Mouse (Mus musculus): ENCODE measurements around the gene Slc38a4. TPM values are rescaled to one million over a fixed set of nuclear protein-coding genes. Genes with fewer than 3 reads are reported as not detected.

Gene Slc38a4
- total and polyA plus RNA-seq, 3 experiments = 0.13 to 0.51 (median 0.17) TPM

DNA sequence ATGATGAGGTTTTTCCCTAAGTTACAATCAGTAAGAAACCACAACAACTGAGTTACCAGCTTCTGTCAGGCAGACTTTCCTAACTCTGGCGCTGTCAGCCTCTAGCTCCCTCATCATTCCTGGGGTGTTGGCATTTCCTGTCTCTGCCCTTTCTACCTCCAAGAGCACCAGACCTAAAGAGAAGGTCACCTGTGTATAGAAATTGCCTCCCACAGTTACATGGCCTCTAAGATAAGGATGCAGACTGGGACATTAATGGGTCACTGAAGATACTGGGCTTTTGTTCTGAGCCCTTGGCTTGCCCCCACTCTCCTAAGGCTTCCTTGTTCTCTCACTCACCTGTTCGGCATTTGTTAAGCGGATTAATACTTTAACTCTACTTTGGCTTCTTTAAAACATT is 99.1 kb downstream of the Slc38a4 start:
- no peaks in the 10 kb centered on the region for H3K27me3 ChIP-seq (replicated peaks)
- dilution Hi-C loops (cut with MboI; ENCODE audit: extremely low pct_ligation_motif_present, extremely low pct_unique_long_range_greater_than_20kb, low sequenced_read_pairs) (no loop called here), in situ Hi-C loops (cut with MboI; ENCODE audit: low pct_ligation_motif_present, low pct_unique_long_range_greater_than_20kb, low sequenced_read_pairs) (no loop called here)

DNA sequence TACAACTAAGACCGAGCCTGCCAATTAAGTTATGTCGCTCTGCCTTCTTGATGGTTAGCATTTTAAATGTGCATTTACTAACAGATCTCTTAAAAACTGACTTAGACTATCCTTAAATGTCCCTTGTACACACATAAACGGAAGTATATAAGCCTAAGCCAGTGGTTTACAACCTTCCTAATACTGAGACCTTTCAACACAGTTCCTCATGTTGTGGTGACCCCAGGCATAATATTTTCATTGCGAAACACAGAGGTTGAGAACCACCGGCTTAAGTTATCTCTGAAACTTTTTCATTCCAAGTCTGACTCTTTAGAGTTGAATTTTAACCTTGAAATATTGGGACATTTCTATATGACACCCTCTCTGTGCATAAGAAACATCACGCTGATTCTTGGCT is 101.4 kb downstream of the Slc38a4 start:
- Histone ChIP-seq H3K9me3 (replicated peaks; ENCODE audit: low read length) (no peaks in the 10 kb centered on the region), H3K4me3 (replicated peaks in 1 of 3; ENCODE audit: low read depth in 2 of 3, low read length in 2 of 3, poor library complexity in 1 of 3) (no peak overlapping the region), H3K36me3 (replicated peaks in 1 of 2; ENCODE audit: control insufficient read depth in 1 of 2, insufficient read depth in 1 of 2, low read length in 1 of 2) (no peaks in the 10 kb centered on the region), H3K9ac (ENCODE audit: insufficient read depth, low read depth) (no peak overlapping the region), H3K27me3 (replicated peaks) (no peaks in the 10 kb centered on the region), H3K79me2 (replicated peaks; ENCODE audit: control insufficient read depth, extremely low read depth, insufficient read depth, poor library complexity, severe bottlenecking) (no peaks in the 10 kb centered on the region), H3K4me1 (ENCODE audit: control insufficient read depth in 1 of 2, insufficient read depth in 2 of 2) (peaks cover 6 to 27% of the 10 kb centered on the region in 2 experiments), H3K27ac (ENCODE audit: insufficient read depth, low read depth) (no peak overlapping the region), H3K4me2 (ENCODE audit: insufficient read depth, low read depth, poor library complexity, severe bottlenecking) (no peak overlapping the region)
- no peak for TF ChIP-seq MYC (IDR thresholded peaks at IDR 0.05; ENCODE audit: low read depth, low read length)
- TF ChIP-seq E2F4 (IDR thresholded peaks at IDR 0.05; ENCODE audit: insufficient replicate concordance, low read depth, low read length) = no peak
- TF ChIP-seq MEF2A (IDR thresholded peaks at IDR 0.05; ENCODE audit: borderline replicate concordance, low read depth, low read length) = no peak
- TF ChIP-seq NRF1 (IDR thresholded peaks at IDR 0.05; ENCODE audit: low read depth, low read length) = no peak
- no peak for TF ChIP-seq GABPA (IDR thresholded peaks at IDR 0.05; ENCODE audit: insufficient replicate concordance, low read depth, low read length)
- no peak for TF ChIP-seq USF2 (conservative IDR thresholded peaks at IDR 0.05; ENCODE audit: low read depth, low read length)
- TF ChIP-seq USF1 (IDR thresholded peaks at IDR 0.05; ENCODE audit: low read depth, low read length) = no peak
- no peak for TF ChIP-seq RCOR1 (conservative IDR thresholded peaks at IDR 0.05; ENCODE audit: low read depth, low read length)
- TF ChIP-seq SMC3 (IDR thresholded peaks at IDR 0.05; ENCODE audit: low read depth, low read length) = no peak
- TF ChIP-seq IRF4 (IDR thresholded peaks at IDR 0.05; ENCODE audit: low read depth, low read length) = no peak
- TF ChIP-seq EP300 (IDR thresholded peaks at IDR 0.05; ENCODE audit: low read length) = no peak
- TF ChIP-seq RAD21 (IDR thresholded peaks at IDR 0.05; ENCODE audit: low read depth, low read length) = no peak
- no peak for TF ChIP-seq HCFC1 (IDR thresholded peaks at IDR 0.05; ENCODE audit: low read depth, low read length)
- no peak for TF ChIP-seq BHLHE40 (IDR thresholded peaks at IDR 0.05; ENCODE audit: low read depth, low read length)
- no peak for TF ChIP-seq SIN3A (IDR thresholded peaks at IDR 0.05; ENCODE audit: low read length)
- DNase-seq (ENCODE audit: extremely low read depth) = no peak
- in situ Hi-C loops (cut with MboI; ENCODE audit: low pct_ligation_motif_present, low pct_unique_long_range_greater_than_20kb, low sequenced_read_pairs) (no loop called here), dilution Hi-C loops (cut with MboI; ENCODE audit: extremely low pct_ligation_motif_present, extremely low pct_unique_long_range_greater_than_20kb, low sequenced_read_pairs) (no loop called here)

More for the DNA sequence above, 99.1 kb downstream of the Slc38a4 start:
- H3K36me3 ChIP-seq (replicated peaks in 1 of 2; ENCODE audit: control insufficient read depth in 1 of 2, insufficient read depth in 1 of 2, low read length in 1 of 2) = no peaks in the 10 kb centered on the region
- TF ChIP-seq SIN3A (IDR thresholded peaks at IDR 0.05; ENCODE audit: low read length) = no peak
- TF ChIP-seq POLR2AphosphoS2 (IDR thresholded peaks at IDR 0.05; ENCODE audit: low read depth, low read length) = no peak
- no peak for TF ChIP-seq USF1 (IDR thresholded peaks at IDR 0.05; ENCODE audit: low read depth, low read length)
- TF ChIP-seq ELF1 (IDR thresholded peaks at IDR 0.05; ENCODE audit: low read depth, low read length) = no peak
- no peak for TF ChIP-seq IRF4 (IDR thresholded peaks at IDR 0.05; ENCODE audit: low read depth, low read length)
- TF ChIP-seq TCF12 (IDR thresholded peaks at IDR 0.05; ENCODE audit: low read depth, low read length) = no peak
- no peak for TF ChIP-seq NRF1 (IDR thresholded peaks at IDR 0.05; ENCODE audit: low read depth, low read length)
- TF ChIP-seq USF2 (conservative IDR thresholded peaks at IDR 0.05; ENCODE audit: low read depth, low read length) = no peak
- no peak for TF ChIP-seq PAX5 (IDR thresholded peaks at IDR 0.05; ENCODE audit: low read length)
- TF ChIP-seq KAT2A (IDR thresholded peaks at IDR 0.05; ENCODE audit: insufficient replicate concordance, low read length) = no peak
- H3K9ac ChIP-seq (ENCODE audit: insufficient read depth, low read depth) = no peak overlapping the region
- peaks cover 6 to 33% of the 10 kb centered on the region in 2 experiments for H3K4me1 ChIP-seq (ENCODE audit: control insufficient read depth in 1 of 2, insufficient read depth in 2 of 2)
- no peaks in the 10 kb centered on the region for H3K79me2 ChIP-seq (replicated peaks; ENCODE audit: control insufficient read depth, extremely low read depth, insufficient read depth, poor library complexity, severe bottlenecking)
- H3K9me3 ChIP-seq (replicated peaks; ENCODE audit: low read length) = peaks cover 4% of the 10 kb centered on the region
- H3K4me2 ChIP-seq (ENCODE audit: insufficient read depth, low read depth, poor library complexity, severe bottlenecking) = no peak overlapping the region
- no peak overlapping the region for H3K4me3 ChIP-seq (replicated peaks in 1 of 3; ENCODE audit: low read depth in 2 of 3, low read length in 2 of 3, poor library complexity in 1 of 3)
- no peak overlapping the region for H3K27ac ChIP-seq (ENCODE audit: insufficient read depth, low read depth)
- no peak for DNase-seq (ENCODE audit: extremely low read depth)
